Mouse (Mus musculus): ENCODE measurements at regions not wholly inside any gene's neighbourhood (a gene's known extent, or its start where the extent isn't known, plus 50 kb on each side); places are given as distances from the start of the nearest gene placed in this dataset.

DNA sequence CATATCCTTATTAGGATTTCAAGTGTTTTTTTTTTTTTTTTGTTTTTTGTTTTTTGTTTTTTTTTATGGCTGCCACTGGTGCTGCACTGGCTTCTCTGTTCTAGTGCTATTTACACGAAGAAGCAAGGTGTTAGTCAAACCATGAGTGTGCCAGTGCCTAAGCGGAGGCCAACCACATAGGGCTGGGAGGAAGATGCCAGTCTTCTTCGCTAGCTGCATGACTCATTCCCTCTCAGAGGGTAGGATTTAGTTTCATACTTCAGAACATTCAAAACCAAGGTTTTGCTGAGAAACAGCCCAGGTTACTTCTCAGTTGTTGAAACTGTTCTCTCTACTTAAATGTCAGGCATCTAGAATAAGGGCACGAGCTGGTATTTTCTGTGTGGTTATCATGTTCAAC is 72.6 kb downstream of the Icos start:
- DNase-seq (ENCODE audit: low spot score), result no peak

DNA sequence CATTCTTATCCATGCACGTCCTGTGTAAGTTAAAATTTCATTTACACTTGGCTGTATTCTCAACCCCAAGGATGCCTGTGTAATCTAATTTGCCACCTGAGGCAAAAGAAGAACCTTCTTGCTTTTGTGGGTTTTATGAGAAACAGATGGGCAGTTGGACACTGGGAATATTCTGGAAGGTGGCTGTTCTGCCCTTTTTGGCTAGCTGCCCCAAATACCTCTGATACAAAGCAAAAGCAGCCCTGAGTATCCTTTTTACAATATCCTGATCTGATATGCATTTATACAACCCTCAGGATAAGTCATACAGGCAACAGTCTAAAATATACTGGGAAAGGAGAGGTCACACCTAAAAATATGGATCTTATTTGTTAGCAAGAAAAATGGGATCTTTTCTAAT is 75.9 kb downstream of the Icos start:
- no peak for DNase-seq (ENCODE audit: low spot score)

GRCm38 (mm10) chr1:61054391-61054790 is 76.7 kb downstream of the Icos start:
- DNase-seq (ENCODE audit: low spot score), result no peak

DNA sequence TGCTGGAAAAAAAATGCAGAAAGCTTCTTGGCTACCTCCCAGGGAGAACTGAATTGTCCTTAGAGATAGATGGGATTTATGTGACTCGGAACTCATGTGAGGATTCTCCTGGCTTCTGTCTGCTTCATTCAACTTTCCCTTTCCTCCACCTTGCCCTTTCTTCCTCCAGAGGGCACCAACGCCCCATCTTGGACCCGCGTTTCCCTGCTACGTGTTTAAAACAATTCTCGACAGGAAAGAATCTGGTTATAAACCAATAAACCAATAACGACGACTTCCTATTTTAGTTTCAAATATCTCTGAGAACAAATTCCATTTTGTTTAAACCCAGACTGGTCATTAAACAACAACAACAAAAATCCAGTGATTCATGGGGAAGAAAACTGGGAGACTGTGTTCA is 77.4 kb downstream of the Icos start:
- DNase-seq (ENCODE audit: low spot score), result peak; percentile 38

GRCm38 (mm10) chr1:61059910-61060536 is 82.3 kb downstream of the Icos start:
- no peak for DNase-seq (ENCODE audit: low spot score)

DNA sequence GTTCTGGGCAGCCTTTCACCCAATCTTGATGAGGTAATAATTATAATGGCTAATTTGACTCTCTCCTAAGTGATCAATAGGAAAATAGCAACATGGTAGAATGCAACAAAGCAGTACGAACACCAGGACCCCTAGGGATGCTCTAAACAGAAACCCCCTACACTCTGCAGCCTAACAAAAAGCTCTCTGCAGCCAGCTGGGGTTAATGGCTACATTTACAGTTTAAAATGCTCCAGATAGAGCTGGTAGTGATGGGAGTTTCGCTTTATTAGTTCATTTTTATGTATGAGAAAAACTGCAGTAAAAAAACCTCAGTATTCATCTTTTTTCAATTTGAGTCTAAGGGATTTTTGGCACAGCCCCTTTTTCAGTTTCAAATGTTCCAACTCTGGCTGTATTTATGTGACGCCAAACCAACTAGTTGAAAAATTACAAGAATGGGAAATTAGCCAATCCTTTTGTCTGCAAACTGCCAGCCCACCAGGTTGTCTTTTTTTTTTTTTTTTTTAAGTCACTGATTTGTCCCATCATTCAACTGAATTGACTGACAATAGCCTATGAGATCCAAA is 84.2 kb downstream of the Icos start:
- no peak for DNase-seq (ENCODE audit: low spot score)

GRCm38 (mm10) chr1:61068112-61068511 is 90.4 kb downstream of the Icos start:
- no peak for DNase-seq (ENCODE audit: low spot score)

GRCm38 (mm10) chr1:61074127-61074526 is 96.4 kb downstream of the Icos start:
- no peak for DNase-seq (ENCODE audit: low spot score)

DNA sequence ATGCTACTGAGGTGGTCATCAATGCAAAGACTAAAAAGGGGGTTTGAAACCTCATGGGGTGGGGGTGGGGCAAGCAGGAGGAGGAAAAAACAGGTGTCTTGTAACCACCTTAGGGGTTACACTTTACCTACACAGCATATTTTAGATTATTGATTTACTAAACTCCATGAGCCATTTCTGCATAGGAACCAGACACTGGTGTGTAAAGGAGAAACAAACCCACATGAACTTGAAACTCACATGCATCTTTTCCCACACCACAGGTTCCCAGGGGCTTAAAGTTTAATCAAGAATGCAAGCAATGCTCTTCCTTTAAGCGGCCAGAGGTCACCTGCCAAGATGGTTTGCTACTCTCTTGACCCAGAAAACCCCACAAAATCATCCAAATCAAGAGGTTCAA is 97.6 kb downstream of the Icos start:
- no peak for DNase-seq (ENCODE audit: low spot score)

DNA sequence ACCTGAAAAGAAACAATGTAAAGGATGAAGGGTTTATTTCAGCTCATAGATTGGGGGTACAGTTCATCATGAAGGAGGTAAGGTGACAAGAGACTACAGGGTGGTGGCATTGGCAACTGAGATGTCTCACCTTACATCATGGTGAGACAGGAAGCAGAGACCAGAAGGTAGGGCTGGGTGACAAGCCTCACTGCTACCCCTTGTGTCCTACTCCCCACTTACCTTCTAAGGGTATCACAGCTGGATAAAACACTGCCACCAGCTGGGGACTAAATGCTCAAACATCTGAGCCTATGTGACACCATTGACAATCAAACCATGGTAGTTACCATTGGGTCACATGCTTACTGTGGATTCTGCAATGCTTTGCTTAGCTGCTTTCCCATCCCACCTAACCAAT is 107.0 kb downstream of the Icos start:
- no peak for DNase-seq (ENCODE audit: low spot score)

GRCm38 (mm10) chr1:61086811-61087210 is 109.1 kb downstream of the Icos start:
- DNase-seq (ENCODE audit: low spot score), result no peak

DNA sequence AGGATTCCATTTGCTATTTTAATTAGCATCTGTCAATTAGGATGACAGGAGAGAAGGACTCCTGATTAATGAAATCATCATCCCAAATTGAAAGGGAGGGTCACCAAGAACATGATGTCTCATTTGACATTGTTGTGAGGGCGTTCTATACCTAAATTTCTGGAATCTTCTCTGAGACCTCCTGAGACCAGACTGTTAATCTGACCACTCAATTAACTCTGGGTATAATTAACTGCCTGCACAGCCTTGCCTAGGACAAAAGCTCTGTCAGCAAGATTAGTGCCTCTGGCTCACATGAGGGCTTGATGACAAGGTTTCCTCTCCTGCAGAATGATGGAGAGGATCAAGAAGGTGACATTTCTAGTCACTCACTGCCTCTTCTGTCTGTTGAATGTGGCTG is 113.1 kb downstream of the Icos start:
- DNase-seq (ENCODE audit: low spot score), result no peak

GRCm38 (mm10) chr1:61095481-61096165 is 117.9 kb downstream of the Icos start:
- DNase-seq (ENCODE audit: low spot score), result no peak

GRCm38 (mm10) chr1:61099341-61099740 is 121.6 kb downstream of the Icos start:
- DNase-seq (ENCODE audit: low spot score), result no peak

- peak; percentile 16 for DNase-seq (ENCODE audit: low spot score)
Observed at GRCm38 (mm10) chr1:61101679-61102078, 124.0 kb downstream of the Icos start.

- DNase-seq (ENCODE audit: low spot score), result no peak
Observed at GRCm38 (mm10) chr1:61102346-61102745, 124.6 kb downstream of the Icos start.

DNA sequence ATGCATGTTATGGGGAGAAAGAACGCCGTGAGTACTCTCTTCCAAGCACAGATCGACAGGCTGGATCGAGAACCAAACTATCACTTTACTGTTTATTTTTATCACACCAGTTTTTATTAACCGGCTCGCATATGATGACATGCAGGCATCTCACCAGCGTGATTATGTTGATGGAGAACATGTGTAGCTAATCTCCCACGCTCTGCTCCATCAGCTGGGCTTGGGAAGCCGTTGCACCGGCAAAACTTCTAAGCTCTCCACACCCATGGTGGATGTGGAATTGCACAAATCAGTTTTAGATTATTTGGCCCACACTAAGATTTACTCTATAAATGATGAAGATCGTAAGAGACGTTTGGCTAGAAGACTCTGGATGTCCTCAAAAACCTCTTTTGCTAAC is 125.9 kb downstream of the Icos start:
- peak; percentile 0 for DNase-seq (ENCODE audit: low spot score)

DNA sequence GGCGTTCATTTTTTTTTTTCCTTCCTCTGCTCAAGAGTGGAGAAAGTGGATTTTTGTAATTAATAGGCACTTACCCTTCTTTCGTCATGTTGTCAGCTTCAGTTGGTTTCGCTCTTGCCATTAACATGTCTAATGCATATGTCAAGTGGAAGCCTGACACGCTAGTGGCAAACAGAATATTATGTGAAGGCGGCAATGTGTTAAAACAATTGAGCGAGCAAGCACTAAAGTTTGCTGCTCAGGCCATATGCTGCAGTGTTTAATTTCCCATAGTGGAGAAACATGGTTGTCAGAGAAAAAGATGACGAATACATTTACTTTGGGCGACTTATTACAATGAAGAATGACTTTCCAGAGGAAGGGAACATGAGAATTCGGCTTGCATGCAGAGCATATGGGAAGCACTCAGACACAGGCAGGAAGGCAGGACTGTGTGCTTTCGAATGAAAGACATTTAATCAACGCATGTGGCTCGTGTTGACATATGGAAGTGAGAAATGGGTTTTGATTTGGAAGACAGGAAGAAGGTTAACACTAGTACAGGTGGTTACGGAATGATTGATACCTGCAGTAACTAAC is 134.1 kb downstream of the Icos start:
- no peak for DNase-seq (ENCODE audit: low spot score)

- DNase-seq (ENCODE audit: low spot score), result no peak
Observed at GRCm38 (mm10) chr1:61117535-61117934, 139.8 kb downstream of the Icos start.

DNA sequence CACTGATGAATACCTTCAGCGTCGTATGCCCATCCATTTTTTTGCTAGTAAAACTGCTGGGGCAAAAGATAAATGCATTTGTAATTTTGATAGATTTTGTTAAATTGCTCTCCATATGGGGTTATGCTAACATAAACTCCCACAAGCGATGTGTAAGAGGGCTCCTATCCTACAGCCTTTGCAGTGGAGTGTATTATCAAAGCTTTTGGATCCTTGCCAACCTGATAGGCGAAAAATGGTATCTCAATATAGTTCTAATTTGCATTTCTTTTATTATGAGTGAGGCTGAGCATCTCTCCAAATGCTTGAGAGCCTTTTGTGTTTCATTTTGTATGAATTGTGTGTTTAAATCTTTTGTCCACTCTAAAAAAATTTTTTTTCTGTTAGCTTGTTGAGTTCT is 140.3 kb downstream of the Icos start:
- DNase-seq (ENCODE audit: low spot score), result no peak

DNA sequence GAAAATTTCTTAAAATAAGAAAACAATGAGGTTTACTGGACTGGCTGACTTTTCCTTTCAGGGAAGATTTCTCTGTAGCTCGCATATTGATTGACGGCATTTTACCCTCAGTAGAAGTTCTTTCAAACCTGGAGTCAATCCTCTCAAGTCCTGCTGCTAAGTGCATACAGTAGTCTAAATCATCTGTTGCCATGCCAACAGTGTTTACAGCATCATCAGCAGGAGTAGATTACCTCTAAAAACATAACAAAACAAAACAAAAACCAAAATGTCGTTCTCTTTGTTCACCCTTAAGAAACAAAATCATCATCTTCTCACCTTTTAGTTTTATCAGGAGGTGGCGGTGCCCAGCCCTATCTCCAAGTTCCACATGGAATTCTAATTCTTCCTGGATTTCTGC is 143.8 kb downstream of the Icos start:
- no peak for DNase-seq (ENCODE audit: low spot score)

GRCm38 (mm10) chr1:61125127-61125526 is 147.4 kb downstream of the Icos start:
- no peak for DNase-seq (ENCODE audit: low spot score)

Measured in lung, postnatal 25 days (tissue).